Mouse (Mus musculus): ENCODE measurements around the gene H13. TPM values are rescaled to one million over a fixed set of nuclear protein-coding genes. Genes with fewer than 3 reads are reported as not detected.

The H13 gene
- total RNA-seq, 2 experiments from 2014 or later, result 138 to 140 TPM

DNA sequence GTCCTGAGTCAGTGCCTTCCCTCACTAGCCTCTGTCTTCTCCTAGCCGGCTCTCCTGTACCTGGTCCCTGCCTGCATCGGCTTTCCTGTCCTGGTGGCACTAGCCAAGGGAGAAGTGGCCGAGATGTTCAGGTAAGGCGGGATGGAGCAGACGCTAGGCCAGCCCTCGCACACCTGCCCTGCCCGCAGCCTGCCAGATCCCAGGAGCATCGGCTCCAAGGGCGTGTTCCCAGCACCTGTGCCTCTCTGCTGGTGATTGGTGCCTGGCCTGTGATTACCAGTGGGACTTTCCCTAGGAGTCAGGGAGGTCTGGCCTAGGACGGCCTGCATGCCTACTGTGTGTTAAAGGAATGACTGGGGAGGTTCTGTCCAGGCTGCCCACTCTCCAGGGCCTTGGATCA is 30.9 kb downstream of the H13 start:
- DNase-seq (ENCODE audit: low spot score in 2 of 2), result no peak

DNA sequence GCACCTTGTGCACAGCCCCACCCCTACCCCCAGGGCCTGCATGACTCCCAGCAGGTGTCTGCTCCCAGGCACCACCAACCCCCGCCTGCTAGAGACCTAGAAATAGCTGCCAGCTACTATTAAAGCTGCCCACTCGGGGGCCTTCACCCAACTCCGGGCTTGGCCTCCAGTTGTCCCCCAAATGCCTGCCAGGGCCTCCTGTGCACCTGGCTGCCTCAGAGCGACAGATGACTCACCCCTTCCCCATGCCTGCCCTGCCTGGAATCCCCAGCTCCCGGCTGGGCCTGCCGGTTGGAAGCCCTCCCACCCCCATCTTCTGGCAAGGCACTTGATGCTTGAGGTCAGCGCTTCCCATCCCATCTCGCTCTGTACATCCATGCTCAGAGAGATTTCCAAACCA is 31.5 kb downstream of the H13 start:
- no peak for DNase-seq (ENCODE audit: low spot score in 2 of 2)

DNA sequence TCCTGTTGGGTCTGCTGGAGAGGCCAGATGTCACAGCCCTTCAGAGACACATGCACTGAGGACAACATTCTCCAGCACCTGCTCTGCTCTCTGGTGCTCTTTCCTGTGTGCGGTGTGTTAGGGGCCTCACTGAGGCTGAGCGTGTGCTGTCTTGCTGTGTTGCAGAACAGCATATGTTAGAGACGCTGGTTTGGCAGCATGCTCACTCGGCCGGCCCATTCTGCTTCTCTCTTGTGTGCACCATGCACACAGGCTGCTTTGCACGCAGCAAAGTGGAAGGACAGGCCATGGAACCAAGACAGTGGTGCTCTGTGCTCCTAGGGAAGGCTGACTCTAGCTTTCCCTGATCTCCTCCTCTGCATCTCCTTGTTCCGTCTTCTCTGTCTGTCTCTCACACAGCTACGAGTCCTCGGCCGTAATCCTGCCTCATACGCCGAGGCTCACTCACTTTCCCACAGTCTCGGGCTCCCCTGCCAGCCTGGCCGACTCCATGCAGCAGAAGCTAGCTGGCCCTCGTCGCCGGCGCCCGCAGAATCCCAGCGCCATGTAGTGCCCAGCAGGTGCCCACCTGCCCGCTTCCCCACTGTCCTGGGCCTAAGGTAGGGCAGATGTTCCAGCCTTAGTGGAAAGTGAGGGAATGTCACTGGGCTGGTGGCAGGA is 34.5 kb downstream of the H13 start:
- no peak for DNase-seq (ENCODE audit: low spot score in 2 of 2)

DNA sequence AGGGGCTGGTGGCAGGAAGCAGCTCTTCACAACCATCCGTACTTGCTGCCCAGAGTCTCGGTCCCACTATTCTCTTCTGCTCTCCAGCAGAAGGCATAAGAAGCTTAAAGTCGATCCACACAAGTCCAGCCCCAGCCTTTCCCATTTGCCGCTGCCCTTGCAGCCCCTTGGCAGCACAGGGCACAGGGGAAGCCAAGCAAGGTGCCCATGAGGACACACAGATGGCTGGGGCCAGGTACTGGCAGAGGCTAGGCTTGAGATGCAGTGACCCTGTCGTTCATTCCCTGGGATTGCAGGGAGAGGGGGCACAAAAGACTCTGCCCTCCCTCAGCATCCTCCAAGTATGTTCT is 35.0 kb downstream of the H13 start:
- no peak for DNase-seq (ENCODE audit: low spot score in 2 of 2)

DNA sequence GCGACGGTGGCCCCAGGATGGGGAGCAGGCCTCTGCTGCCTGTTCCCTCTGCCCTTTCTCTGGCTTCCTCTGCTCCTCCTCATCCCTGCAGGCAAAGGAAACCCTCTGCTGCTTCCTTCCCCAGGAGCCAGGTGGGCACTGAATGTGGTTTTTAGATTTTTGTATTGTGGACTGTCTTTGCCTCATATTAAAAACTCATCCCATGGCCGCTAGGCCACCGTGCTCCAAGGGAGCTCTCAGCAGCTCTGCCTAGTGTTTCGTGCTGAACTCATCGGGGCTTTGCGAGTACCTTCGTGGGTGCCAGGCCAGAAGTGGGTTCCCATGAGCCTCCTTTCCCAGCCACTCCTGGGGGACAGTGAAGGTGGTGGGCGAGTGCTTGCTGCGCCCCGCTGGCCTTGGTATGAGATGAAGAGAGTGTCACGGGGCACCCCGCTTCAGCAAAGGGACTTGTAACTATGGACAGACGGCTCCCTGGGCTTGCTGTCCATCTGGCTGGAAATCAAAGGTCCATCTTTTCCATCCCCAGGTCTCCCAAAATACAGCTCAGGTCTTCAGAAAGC is 35.6 kb downstream of the H13 start:
- DNase-seq (ENCODE audit: low spot score in 2 of 2), result no peak

DNA sequence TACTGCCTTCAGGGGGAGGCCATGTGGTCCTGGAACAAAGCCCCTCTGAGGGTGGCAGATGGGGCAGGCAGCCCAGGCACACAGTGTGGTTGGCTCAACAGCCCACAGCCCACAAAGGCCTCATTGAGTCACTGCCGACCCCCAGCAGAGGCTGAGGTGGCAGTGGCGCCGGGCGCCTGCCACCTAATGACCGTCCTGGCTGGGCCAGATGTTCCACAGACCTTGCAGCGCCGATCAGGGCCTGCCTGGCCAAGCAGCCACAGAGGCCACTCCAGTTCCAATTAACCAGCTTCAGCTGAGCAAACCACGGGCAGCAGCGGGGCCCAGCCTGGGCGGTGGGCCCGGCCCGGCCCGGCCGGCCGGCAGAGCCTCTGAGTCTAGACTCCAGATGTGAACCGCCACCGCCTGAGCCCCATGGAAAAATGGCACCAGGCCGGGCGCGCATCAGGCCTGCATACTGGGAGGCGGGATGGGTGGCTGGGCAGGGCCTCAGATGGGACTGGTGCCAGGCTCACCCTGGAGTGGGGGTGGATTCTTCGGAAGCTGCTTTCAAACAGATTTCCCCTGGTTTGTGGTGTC is 36.8 kb downstream of the H13 start:
- no peak for DNase-seq (ENCODE audit: low spot score in 2 of 2)

DNA sequence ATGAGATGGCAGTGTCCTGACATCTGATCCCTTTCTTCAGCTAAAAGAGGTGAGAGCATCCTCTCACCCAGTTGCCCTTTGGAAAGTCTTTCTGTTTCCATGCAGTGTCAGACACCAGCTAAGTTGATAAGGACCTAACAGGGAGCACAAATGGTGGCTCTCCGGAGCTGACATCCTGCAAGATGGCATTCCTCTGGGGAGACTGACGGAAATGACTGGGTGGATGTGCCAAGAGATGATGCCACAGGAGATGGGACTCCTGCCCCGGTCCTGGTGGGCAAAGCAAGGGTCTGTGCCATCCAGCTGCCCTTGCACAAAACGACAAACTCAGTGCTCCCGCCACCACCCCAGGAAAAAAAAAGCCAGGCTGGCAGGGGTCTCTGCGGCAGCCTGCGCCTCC is 37.9 kb downstream of the H13 start:
- no peak for DNase-seq (ENCODE audit: low spot score in 2 of 2)

DNA sequence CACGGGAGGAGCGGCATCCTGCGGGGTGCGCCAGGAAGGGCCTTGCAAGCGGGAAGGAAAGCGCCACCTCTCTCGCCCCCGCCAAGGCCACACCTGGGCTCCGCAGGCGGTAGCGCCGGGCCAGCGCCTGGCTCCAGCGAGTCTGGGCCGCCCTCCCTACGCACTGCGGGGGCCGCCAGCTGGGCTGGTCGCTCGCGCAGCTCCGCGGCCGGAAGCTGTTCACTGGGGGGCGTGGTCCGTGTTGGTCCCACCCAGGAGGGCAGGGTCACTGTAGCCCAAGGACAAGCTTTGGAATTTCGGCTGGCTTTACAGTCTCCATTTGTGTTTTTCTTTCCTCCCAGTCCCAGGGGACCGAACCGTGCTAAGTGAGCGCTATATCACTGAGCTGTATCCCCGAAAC is 38.4 kb downstream of the H13 start:
- DNase-seq (ENCODE audit: low spot score in 2 of 2), result peak; percentile 88 to 89

DNA sequence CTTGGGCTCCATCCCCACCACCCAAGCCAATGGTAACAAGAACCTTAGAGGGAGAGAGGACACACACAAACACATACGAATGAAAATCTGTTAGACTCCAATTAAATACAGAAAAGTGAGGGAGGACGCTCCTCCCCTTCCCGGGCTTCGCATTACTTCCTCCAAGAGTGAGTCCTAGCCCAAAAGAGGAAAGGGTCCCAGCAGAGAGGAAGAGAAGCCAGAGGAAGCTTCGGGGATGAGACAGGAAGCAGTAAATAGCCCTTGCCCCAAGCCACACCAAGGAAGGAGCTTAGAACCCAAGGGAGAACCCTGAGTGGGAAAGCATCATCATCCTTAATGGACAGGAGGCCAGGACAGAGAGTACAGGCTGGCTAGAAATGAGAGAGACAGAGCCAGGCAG is 39.8 kb downstream of the H13 start:
- DNase-seq (ENCODE audit: low spot score in 2 of 2), result no peak

DNA sequence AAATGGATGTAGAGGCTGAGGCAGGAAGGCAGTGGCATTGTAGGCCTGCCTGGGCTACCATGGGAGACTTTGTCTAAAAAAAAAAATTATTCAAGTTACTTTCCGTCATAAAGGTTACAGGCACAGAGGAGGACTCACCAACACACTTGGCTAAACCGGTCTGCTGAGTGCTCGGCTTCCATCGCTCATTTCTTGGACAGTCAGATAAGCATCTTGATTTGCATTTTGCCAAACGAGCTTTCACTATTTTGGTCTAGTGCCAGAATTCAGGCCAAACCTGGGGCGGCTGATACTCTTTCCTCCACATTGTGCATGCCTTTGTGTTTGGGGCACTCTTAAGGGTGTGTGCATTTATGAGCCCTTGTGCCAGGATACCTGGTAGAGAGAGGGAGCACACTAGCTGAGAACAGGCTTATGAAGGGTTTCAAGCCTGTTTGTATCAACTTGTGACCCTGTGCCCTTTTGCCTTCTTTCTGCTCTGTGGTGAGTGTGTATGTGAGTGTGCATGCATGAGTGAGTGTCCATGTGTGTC is 47.0 kb downstream of the H13 start:
- DNase-seq (ENCODE audit: low spot score in 2 of 2), result no peak

DNA sequence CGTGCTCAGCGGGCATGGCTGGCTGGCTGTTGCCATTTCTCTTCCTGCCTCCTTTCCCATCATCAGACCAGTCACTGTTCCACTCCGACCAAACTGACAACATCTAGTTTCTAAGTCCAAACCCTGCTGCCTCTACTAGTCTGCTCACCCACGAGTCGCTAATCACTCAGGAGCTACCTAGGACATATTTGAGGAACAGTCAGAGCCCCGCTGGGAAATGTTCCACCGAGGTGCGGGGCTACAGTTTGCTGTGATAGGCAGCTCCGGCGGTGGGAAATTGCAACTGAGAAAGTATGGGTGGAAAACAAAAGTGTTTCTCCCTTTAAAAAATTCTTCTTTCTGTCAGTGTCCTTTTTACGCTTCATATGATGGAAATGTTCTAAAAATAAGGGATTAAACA is 48.4 kb downstream of the H13 start:
- no peak for DNase-seq (ENCODE audit: low spot score in 2 of 2)

DNA sequence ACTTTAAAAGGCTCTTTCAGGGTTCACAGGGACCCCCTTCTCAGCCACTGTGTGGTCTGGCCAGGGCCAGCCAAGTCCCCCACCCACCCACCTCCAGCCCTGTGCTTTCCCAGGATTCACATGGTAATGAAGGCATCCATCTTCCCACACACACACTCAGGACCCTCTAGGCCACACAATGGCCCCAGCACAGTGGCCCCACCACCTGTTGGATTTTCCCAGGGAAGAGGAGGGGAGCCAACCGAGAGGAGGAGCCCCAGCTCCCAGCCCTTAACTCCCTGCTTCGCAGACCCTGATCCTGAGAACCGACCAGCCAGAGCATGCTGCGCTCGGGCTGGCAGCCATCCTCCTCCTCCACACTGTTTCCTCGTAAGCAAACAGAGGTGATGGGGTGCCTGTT is 48.8 kb downstream of the H13 start:
- no peak for DNase-seq (ENCODE audit: low spot score in 2 of 2)

DNA sequence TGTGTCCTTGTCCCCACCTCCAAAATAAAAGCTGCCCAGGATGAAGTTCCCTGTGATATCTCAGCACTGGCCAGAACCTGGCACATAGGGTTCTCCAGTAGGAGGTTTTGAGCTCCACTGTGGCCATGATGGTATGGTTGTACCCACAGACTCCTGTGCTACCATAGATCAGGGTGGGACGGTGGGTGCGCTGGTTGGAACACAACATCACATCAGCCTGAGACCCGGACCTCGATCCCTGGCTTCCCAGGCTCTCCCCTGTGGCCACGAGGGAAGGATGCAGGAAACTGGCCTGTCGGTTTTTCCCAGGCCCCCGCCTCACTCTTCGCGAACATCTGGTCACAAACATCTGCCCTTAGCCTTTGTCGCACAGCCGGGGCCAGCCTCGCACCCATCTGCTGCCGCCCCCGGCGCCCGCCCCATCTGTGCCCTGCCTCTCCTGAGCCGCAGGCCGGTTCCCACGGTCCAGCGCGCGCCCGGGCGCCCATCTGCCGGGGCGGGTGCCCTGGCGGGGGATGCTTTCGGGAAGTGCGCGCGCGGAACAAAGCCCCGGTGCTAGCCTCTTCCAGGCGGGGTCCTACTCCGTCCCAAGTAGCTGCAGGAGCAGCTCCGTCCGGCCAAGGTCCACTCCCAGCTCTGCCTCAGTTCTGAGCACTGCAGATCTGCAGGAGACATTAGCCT is 54.5 kb downstream of the H13 start:
- DNase-seq (ENCODE audit: low spot score in 2 of 2), result no peak

DNA sequence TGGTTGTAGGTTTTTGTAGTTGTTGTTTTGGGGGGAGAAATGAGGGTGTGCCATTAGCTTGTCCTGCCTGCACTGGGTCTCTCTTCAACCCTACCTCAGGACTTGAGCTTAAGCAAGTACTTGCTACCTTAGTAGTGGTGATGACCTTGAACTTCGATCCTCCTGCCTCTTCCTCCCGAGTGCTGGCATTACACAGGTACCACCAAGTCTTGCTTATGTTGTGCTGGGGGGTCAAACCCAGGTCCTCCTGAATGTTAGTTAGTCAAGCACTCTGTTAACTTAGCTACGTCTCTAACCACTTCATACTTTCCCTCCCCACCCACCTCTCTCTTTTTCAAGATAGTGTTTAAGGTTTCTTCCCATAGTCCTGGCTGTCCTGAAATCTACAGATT is 55.1 kb downstream of the H13 start:
- DNase-seq (ENCODE audit: low spot score in 2 of 2), result no peak

DNA sequence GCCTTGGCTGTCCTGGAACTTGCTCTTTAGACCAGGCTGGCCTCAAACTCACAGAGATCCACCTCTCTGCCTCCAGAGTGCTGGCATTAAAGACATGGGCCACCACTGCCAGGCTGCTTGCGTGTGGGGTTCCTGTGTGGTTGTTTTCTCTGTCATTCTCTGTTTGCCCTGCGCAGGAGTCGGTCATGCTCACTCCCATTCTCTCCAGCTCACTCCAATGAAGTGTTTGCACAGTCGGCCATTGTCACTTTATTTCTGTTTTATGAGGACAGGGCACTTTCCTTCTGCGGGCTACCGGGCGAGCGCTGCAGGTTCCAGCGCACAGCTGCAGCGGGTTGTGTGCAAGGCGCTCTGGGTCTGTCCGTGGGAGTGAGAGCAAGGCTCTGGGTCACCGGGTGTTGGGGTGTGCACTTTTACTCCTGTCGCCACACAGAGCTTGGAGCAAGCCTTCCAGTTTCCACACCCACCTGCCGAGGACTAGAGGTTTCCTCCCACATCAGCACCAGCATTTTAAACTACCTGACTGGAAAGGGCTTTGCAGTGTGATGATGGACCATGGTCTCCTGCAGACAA is 56.0 kb downstream of the H13 start:
- DNase-seq (ENCODE audit: low spot score in 2 of 2), result no peak

DNA sequence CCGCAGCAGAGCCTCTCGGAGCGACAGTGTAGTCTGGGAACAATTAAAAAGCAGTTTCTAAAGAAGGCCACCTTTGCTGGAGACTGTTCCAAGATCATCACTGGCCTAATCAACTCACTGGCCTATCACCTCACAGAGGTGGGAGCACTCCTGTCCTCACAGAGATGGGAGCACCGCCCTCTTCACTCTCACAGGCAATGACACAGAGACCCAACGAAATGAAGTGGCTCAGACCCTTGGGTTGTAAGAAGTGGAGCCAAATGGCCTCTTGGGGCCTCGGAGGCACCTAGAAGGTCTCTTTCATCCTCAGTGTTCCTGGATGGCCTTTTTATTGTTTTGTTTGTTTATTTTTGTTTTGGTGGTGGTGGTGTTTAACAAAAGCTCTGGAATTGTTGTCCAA is 57.0 kb downstream of the H13 start:
- no peak for DNase-seq (ENCODE audit: low spot score in 2 of 2)

DNA sequence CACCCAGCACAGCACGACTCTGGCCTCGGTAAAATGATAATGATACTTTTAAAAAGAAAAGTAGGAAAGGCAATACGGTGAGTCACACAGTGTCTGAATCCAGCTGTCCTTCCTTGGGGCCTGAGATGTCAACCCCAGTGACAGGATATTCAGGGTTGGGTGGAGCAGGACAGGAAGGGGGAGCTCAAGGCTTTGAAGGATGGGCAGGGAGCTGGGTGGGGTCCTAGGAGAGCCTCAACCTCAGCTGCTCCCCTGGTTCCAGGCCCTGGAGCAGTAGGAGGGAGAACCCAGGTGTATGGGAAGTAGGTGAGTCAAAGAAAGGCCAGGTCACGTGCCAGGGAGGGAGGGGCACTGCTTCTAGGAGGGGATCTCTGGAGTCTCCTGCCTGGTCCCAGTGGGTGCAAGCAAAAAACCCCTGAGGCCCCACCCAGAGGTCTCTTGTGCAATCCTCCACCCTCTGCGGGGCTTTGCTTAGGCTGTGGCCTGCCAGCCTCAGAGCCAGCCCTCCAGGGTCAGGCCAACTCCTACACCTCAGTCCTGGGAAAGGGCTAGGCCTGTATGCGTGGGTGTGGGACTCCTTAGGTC is 57.6 kb downstream of the H13 start:
- DNase-seq (ENCODE audit: low spot score in 2 of 2), result no peak

DNA sequence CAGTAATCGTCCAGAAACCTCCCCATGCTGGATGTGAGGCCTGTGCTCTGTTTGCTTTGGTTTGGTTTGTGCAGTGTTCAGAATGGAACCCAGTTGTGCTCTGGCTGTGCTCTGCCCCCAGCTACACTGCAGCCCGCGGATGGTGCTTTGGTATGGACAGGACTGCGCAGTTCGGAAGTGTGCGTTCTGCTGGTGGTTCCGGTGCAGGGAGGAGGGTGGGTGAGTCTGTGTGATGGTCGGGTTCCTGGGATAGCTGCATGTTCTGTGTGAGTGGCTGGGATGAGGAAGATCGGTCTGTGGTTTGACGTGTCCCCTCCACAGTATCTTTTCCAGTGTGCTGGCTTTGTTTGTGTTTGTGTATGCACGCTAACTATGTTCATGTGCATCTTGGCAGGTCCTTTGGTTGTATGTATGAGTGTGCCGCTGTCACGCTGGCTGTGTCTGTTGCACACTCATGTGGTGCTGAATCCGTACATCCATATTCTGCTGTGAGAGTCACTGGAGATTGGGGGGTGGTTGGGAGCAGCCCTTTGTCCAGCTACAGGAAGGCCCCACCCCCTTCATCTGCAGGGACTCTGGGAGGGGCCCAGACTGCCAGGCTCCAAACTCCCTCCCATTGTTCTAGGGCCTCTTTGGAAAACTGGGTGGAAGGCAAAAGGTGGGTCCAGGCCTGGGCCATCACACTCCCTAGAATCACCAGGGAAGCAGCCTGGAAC is 58.7 kb downstream of the H13 start:
- DNase-seq (ENCODE audit: low spot score in 2 of 2), result no peak

DNA sequence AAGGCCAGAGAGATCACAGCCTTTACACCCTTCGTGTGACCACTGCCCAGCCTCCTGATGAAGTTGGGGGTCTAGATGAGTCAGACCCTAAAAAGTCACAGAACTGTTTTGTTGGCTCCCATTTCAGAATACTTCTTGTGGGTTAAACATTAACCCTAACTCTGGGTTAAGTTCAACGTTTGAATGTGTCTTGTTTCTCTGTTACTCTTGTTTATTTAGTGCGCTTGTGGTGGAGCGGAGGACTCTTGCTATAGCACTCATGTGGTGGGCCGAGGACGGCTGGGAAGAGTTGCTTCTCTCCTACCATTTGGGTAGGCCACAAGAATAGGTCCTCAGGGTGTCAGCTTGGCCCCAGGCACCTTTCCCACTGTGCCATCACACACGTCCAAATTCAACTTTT is 59.3 kb downstream of the H13 start:
- no peak for DNase-seq (ENCODE audit: low spot score in 2 of 2)

DNA sequence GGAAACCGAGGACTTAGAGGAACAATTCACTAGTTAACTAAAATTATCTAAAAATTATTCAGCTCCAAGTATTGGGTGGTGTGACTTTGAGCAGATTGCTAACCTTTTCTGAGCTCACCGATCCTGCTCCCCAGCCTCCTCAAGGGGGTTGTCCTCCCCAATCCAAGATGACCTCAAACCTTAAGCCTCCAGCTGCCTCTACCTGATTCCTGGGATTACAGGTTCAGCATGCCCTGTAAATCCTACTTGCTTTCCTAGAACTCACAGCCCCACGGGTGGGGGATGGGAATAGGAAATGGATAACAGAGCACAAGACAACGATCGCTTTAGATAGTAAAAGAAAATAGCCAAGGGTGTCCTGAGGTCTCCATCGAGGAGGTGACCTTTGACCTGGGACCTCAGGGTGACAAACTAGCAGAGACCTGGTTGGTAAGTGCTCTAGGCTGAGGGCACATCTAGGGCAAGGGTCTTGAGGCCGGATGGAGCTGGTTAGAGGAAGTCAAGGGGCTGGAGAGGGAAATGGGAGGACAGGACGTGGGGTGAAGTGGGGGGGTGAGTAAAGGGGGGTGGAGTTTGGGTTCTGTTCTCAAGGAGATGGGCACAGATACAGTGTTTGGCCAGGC is 59.9 kb downstream of the H13 start:
- no peak for DNase-seq (ENCODE audit: low spot score in 2 of 2)

DNA sequence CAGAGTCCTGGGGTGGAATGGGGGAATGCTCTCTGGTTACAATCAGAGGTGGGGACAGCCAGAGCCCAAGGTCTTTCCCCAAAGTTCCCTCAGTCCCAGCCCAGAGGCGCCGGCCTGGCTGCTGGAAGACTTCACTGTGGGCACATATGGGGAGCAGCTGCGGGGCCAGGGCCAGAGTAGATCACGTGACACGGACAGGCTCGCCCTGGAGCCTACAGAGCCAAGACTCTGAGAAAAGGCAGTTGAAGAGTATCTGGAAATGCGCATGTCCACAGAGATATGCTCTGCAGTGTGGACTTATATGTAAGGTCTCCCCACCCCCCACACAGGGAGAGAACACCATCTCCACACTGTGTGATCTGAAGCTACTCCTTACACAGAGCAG is 60.4 kb downstream of the H13 start:
- peak; percentile 41 to 60 for DNase-seq (ENCODE audit: low spot score in 2 of 2)
